Mouse (Mus musculus) olfactory bulb, adult 2 months (tissue): ENCODE data around the gene Cldn4.

Experiments
- CTCF ChIP-seq: fragments of 200-500 bp; IDR thresholded peaks from 2 replicates; pipeline ENCODE4 v1.5.1; 2012; ENCODE audit warnings: low read depth, mild to moderate bottlenecking, low read length, moderate library complexity; ENCODE audit not compliant: insufficient read depth
- POLR2A ChIP-seq: fragments of 200-500 bp; IDR thresholded peaks from 2 replicates; pipeline ENCODE4 v1.6.1; 2012; ENCODE audit warnings: mild to moderate bottlenecking, low read depth, low read length, moderate library complexity; ENCODE audit not compliant: insufficient read depth

- no peak for TF ChIP-seq CTCF
- TF ChIP-seq POLR2A = no peak
These were observed 39.0 kb upstream of the Cldn4 start, which contains the start of gene Cldn3 for GRCm38 (mm10) chr5:134985633-134986297.
